Mouse (Mus musculus): ENCODE data around the gene Acsl3.

The Acsl3 gene

GRCm38 (mm10) chr1:78742198-78742597 lies 84.6 kb downstream of the Acsl3 start:
- DNase-seq (ENCODE audit: low spot score in 2 of 2) = no peak

GRCm38 (mm10) chr1:78743318-78743717 lies 85.7 kb downstream of the Acsl3 start:
- no peak for DNase-seq (ENCODE audit: low spot score in 2 of 2)

DNA sequence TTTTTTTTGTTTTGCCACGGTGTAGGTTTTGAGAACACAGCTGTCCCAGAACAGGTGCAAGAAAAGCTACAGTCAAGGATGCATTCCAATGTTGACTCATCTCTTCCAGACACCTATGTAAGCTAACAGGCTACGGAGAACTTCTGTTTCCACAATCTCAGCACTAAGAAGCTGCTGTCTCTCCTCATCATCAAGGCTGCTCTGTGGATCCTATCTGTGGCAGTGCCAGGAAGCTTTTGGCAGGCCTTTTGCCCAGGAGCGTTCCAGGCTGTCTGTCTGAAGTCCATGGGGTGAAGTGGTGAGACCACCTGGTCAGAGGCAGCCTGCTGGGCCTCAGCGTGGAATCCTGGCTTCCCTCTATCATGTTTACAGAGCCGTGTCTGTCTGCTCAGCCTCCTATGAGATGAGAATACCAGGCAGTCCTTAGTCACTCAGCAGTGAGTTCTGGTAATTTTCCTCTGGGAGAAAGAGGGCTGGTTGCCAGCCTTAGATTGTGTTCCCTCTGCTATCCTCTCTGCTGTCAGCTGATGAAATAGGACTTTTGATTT lies 87.7 kb downstream of the Acsl3 start:
- no peak for DNase-seq (ENCODE audit: low spot score in 2 of 2)
